Mouse (Mus musculus) hindbrain, embryonic 11.5 days (tissue): ENCODE data around the gene Sec61a1. TPM values are rescaled to one million over a fixed set of nuclear protein-coding genes. Genes with fewer than 3 reads are reported as not detected.

Source experiments
- ATAC-seq: fragments of 200-750 bp; cut with Nextera tagmentation; 2 replicates; pipeline ENCODE4 v1.8.0; 2017; ENCODE audit warnings: mild to moderate bottlenecking, moderate TSS enrichment, moderate library complexity; ENCODE audit not compliant: low FRiP score
- DNase-seq: peaks from one replicate; pipeline ENCODE4 v3.0.0-alpha.2; 2015; ENCODE audit warnings: low spot score
- H3K27ac ChIP-seq: fragments of 300-500 bp; sonication (generic); 2 replicates; pipeline ENCODE4 v1.5.1; 2014; ENCODE audit warnings: mild to moderate bottlenecking, low read depth, low read length
- H3K27me3 ChIP-seq: fragments of 300-500 bp; sonication (generic); 2 replicates; pipeline ENCODE4 v1.6.1; 2014; ENCODE audit warnings: mild to moderate bottlenecking, low read length, moderate library complexity, mixed read lengths; ENCODE audit not compliant: control insufficient read depth, insufficient read depth
- H3K36me3 ChIP-seq: fragments of 300-500 bp; sonication (generic); 2 replicates; pipeline ENCODE4 v1.6.1; 2014; ENCODE audit warnings: mild to moderate bottlenecking, low read length, moderate library complexity, mixed read lengths; ENCODE audit not compliant: control insufficient read depth, insufficient read depth
- H3K4me1 ChIP-seq: fragments of 300-500 bp; sonication (generic); replicated peaks from 2 replicates; pipeline ENCODE4 v1.6.1; 2014; ENCODE audit warnings: low read length, mixed read lengths; ENCODE audit not compliant: control insufficient read depth, insufficient read depth
- H3K4me2 ChIP-seq: fragments of 300-500 bp; sonication (generic); replicated peaks from 2 replicates; pipeline ENCODE4 v1.6.1; 2014; ENCODE audit warnings: mild to moderate bottlenecking, low read depth, low read length
- H3K4me3 ChIP-seq: fragments of 300-500 bp; sonication (generic); 2 replicates; pipeline ENCODE4 v1.5.1; 2014; ENCODE audit warnings: low read depth, low read length
- H3K9ac ChIP-seq: fragments of 300-500 bp; sonication (generic); 2 replicates; pipeline ENCODE4 v1.6.1; 2014; ENCODE audit warnings: low read depth, low read length
- H3K9me3 ChIP-seq: fragments of 300-500 bp; sonication (generic); 2 replicates; pipeline ENCODE4 v1.6.1; 2016; ENCODE audit warnings: low read length; ENCODE audit not compliant: control insufficient read depth
- WGBS: fragments of 180-500 bp; shearing (Covaris S2); extraction: QIAGEN DNeasy Blood & Tissue Kit; methylation state at CpG from one replicate; pipeline ENCODE4 v1.1.7; 2014; 5-methylcytosine and 5-hydroxymethylcytosine counted together
- polyA plus RNA-seq: library from polyadenylated mRNA; unstranded; fragments of >200 nt; fragmentation: Nextera tagmentation; extraction: Ambion mirVana; gene quantifications from 2 replicates; pipeline ENCODE4 v1.2.1, GENCODE M21; 2014

The Sec61a1 gene
- polyA plus RNA-seq, 1 experiment from 2014 or later, result 139 TPM

DNA sequence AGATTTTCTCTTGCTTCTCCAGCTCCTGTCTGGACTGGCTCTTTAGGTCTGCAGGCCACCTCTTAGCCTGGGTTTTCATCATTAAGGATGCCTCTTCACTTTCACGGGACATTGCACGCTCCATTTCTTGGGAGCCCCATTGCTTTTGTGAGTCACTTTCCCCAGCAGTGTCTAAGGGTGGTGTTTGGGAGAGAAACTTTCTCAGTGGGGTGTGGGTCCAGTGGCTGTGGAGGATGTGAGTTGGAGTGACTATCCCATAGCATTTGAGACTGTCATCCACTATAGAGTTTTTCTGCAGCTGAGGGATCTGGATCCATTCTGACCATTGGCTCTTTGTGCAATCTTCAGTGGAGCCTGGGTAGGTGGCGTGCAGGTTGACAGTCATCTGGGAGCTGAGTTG, 4.7 kb upstream of the Sec61a1 start:
- 0 out of 2 replicates have a peak, but pooled peaks cover 2% of the 10 kb centered on the region for H3K4me1 ChIP-seq
- no peak overlapping the region for H3K4me3 ChIP-seq
- H3K27ac ChIP-seq, result no peak overlapping the region
- no peak overlapping the region for H3K4me2 ChIP-seq
- WGBS, result 83% methylated on average over 3 of the region's 3 CpGs
- no peak for DNase-seq
- H3K9ac ChIP-seq, result no peak overlapping the region
- no peaks in the 10 kb centered on the region for H3K27me3 ChIP-seq
- H3K9me3 ChIP-seq, result no peaks in the 10 kb centered on the region
- no peaks in the 10 kb centered on the region for H3K36me3 ChIP-seq
- ATAC-seq, result no peak

GRCm38 (mm10) chr6:88523043-88523442, 4.3 kb upstream of the Sec61a1 start:
- H3K4me2 ChIP-seq, result no peak overlapping the region
- no peaks in the 10 kb centered on the region for H3K27me3 ChIP-seq
- H3K4me1 ChIP-seq, result 0 out of 2 replicates have a peak, but pooled peaks cover 2% of the 10 kb centered on the region
- DNase-seq, result no peak
- H3K9me3 ChIP-seq, result no peaks in the 10 kb centered on the region
- H3K27ac ChIP-seq, result no peak overlapping the region
- no peak overlapping the region for H3K9ac ChIP-seq
- 75% methylated on average over 3 of the region's 3 CpGs for WGBS
- no peak overlapping the region for H3K4me3 ChIP-seq
- no peaks in the 10 kb centered on the region for H3K36me3 ChIP-seq
- no peak for ATAC-seq

GRCm38 (mm10) chr6:88522606-88523005, 3.9 kb upstream of the Sec61a1 start:
- Histone ChIP-seq H3K36me3 (no peaks in the 10 kb centered on the region), H3K9me3 (no peaks in the 10 kb centered on the region), H3K27me3 (no peaks in the 10 kb centered on the region), H3K4me3 (no peak overlapping the region), H3K4me1 (0 out of 2 replicates have a peak, but pooled peaks cover 2% of the 10 kb centered on the region), H3K4me2 (no peak overlapping the region), H3K27ac (no peak overlapping the region), H3K9ac (no peak overlapping the region)
- no peak for ATAC-seq
- WGBS, result 89% methylated on average over 3 of the region's 3 CpGs
- DNase-seq, result no peak

DNA sequence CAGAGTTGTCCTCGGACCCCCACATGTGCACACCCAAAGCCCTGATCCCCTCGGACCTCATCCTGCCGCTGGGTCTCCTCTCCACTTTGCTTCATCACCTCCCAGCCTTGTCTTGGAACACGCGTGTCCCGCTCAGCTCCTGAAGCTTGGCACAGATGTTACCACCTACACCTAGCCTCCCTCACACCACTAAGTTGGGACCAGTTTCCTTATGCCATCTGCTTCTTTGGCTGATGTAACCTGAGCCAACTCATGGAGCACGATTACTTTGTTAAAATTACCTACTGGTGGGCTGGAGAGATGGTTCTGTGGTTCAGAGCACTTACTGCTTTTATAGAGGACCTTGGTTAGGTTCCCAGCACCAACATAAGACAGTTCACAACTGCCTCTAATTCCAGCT, 3.1 kb upstream of the Sec61a1 start:
- 0 out of 2 replicates have a peak, but pooled peaks cover 5% of the 10 kb centered on the region for H3K4me1 ChIP-seq
- no peaks in the 10 kb centered on the region for H3K27me3 ChIP-seq
- no peak overlapping the region for H3K27ac ChIP-seq
- no peak for ATAC-seq
- 85% methylated on average over 7 of the region's 7 CpGs for WGBS
- no peak overlapping the region for H3K9ac ChIP-seq
- no peaks in the 10 kb centered on the region for H3K36me3 ChIP-seq
- no peak overlapping the region for H3K4me2 ChIP-seq
- no peak for DNase-seq
- H3K4me3 ChIP-seq, result no peak overlapping the region
- no peaks in the 10 kb centered on the region for H3K9me3 ChIP-seq

GRCm38 (mm10) chr6:88517701-88518403, 853 bp downstream of the Sec61a1 start:
- peak overlapping the region; percentile 59; the same call in 1 of the 2 replicates for H3K27ac ChIP-seq
- 17% methylated on average over 18 of the region's 18 CpGs for WGBS
- H3K9ac ChIP-seq, result peak overlapping the region; percentile 94
- DNase-seq (peak; percentile 31), ATAC-seq (no peak)
- no peaks in the 10 kb centered on the region for H3K9me3 ChIP-seq
- 0 out of 2 replicates have a peak, but pooled peaks cover 5% of the 10 kb centered on the region for H3K4me1 ChIP-seq
- peaks cover under 1% of the 10 kb centered on the region; the same call in 1 of the 2 replicates for H3K36me3 ChIP-seq
- H3K4me3 ChIP-seq, result peak overlapping the region; percentile 96
- peak overlapping the region; percentile 65 for H3K4me2 ChIP-seq
- H3K27me3 ChIP-seq, result no peaks in the 10 kb centered on the region

DNA sequence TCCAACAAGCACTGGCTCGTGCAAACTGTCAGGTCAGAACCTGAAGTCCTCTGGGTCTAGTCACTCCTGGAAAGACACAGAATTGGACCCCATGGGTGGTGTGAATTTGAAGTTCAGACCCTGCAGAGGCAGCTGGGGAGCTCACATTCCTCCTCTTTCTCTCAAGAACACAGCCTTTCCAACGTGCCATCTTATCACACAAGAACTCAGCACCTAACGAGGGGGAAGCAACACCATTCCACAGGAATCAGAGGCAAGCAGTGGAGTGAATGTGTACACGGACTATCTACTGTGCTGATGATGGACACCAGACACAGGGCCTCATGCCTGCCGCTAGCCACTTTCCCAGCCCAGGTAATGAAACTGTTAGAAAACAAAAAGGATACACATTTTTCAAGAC, 2.0 kb downstream of the Sec61a1 start:
- peaks cover 6% of the 10 kb centered on the region; the same call in 1 of the 2 replicates for H3K36me3 ChIP-seq
- WGBS, result 78% methylated on average over 5 of the region's 5 CpGs
- no peak overlapping the region for H3K9ac ChIP-seq
- ATAC-seq, result no peak
- H3K27me3 ChIP-seq, result no peaks in the 10 kb centered on the region
- no peak for DNase-seq
- no peak overlapping the region for H3K27ac ChIP-seq
- no peak overlapping the region for H3K4me3 ChIP-seq
- 0 out of 2 replicates have a peak, but pooled peaks cover 5% of the 10 kb centered on the region for H3K4me1 ChIP-seq
- H3K9me3 ChIP-seq, result no peaks in the 10 kb centered on the region
- no peak overlapping the region for H3K4me2 ChIP-seq

- H3K4me3 ChIP-seq, result no peak overlapping the region
- peaks cover 9% of the 10 kb centered on the region for H3K36me3 ChIP-seq
- H3K27me3 ChIP-seq, result no peaks in the 10 kb centered on the region
- H3K27ac ChIP-seq, result no peak overlapping the region
- H3K9ac ChIP-seq, result no peak overlapping the region
- no peak overlapping the region for H3K4me2 ChIP-seq
- H3K9me3 ChIP-seq, result no peaks in the 10 kb centered on the region
- 0 out of 2 replicates have a peak, but pooled peaks cover 5% of the 10 kb centered on the region for H3K4me1 ChIP-seq
- ATAC-seq (no peak), DNase-seq (no peak)
- 91% methylated on average over 8 of the region's 8 CpGs for WGBS
These were observed 2.7 kb downstream of the Sec61a1 start for GRCm38 (mm10) chr6:88515971-88516370.

GRCm38 (mm10) chr6:88514546-88514945, 4.2 kb downstream of the Sec61a1 start:
- H3K36me3 ChIP-seq, result peaks cover 23% of the 10 kb centered on the region
- H3K4me2 ChIP-seq, result no peak overlapping the region
- DNase-seq, result no peak
- H3K27ac ChIP-seq, result no peak overlapping the region
- ATAC-seq, result no peak
- H3K4me1 ChIP-seq, result 0 out of 2 replicates have a peak, but pooled peaks cover 5% of the 10 kb centered on the region
- H3K9me3 ChIP-seq, result no peaks in the 10 kb centered on the region
- no peaks in the 10 kb centered on the region for H3K27me3 ChIP-seq
- no peak overlapping the region for H3K9ac ChIP-seq
- no peak overlapping the region for H3K4me3 ChIP-seq
- 92% methylated on average over 4 of the region's 4 CpGs for WGBS

GRCm38 (mm10) chr6:88513984-88514383, 4.7 kb downstream of the Sec61a1 start:
- no peaks in the 10 kb centered on the region for H3K9me3 ChIP-seq
- H3K27me3 ChIP-seq, result no peaks in the 10 kb centered on the region
- no peak overlapping the region for H3K4me3 ChIP-seq
- H3K4me1 ChIP-seq, result 0 out of 2 replicates have a peak, but pooled peaks cover 3% of the 10 kb centered on the region
- H3K27ac ChIP-seq, result no peak overlapping the region
- DNase-seq, result no peak
- no peak overlapping the region for H3K4me2 ChIP-seq
- H3K36me3 ChIP-seq, result peaks cover 24% of the 10 kb centered on the region
- 95% methylated on average over 8 of the region's 8 CpGs for WGBS
- no peak for ATAC-seq
- H3K9ac ChIP-seq, result no peak overlapping the region
